In the genomic region with DNA sequence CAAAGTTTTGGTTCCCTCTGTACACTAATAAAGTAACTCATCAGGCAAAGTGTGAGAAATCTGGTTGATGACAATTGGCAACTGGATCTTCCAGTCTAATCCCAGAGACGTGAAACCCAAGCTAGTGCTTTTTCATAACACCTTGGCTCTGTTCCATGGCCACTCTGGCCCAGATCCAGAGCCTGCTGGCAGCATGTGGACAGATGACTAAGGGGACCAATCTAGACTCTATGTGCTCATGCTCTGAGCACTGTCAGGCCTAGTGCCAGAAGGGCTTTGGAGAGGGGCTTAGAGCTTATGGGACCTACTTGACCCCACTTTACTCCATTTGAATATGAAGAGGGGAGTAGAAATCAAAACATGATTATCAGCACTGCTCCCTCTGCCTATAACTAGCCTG, we compare ENCODE assay signal across 9 mouse cellular contexts. TPM values are rescaled to one million over a fixed set of nuclear protein-coding genes. Genes with fewer than 3 reads are reported as not detected.
A peak's percentile ranks its signal among the peaks of the same experiment; 100 is the strongest.
DNase-seq lines count a peak whose midpoint lies in the region; TF ChIP-seq lines count a peak whose summit lies in the region.
"Had no signal": no experiment of that assay in that cellular context is flagged by ENCODE, and none has a peak within 500 bp of the region (broad histone marks: within the 10 kb centered on the region; RNA-seq: fewer than 3 reads in every experiment).

No protein-coding gene starts in this region.

- no peak overlapping the region for H3K27ac ChIP-seq in heart, embryonic 10.5 days
- H3K27ac ChIP-seq in kidney, adult 2 months (ENCODE audit: insufficient read depth, low read depth, low read length), result no peak overlapping the region

- WGBS in heart, embryonic 10.5 days, result 24% methylated on average over 1 of the region's 1 CpGs
- 9% methylated on average over 1 of the region's 1 CpGs for WGBS in kidney, adult 2 months

- H3K4me1 ChIP-seq in heart, embryonic 10.5 days, result peaks cover 14% of the 10 kb centered on the region
- H3K4me1 ChIP-seq in kidney, adult 2 months (ENCODE audit: control insufficient read depth, insufficient read depth, low read length), result no peaks in the 10 kb centered on the region

- peak; percentile 99 for DNase-seq in heart, adult 11 months
- DNase-seq in heart, embryonic 10.5 days (ENCODE audit: low spot score), result no peak
- DNase-seq in cerebellum, adult 18-20 months, result peak; percentile 90 to 94
- peak; percentile 95 to 96 for DNase-seq in gastrocnemius, adult 8-10 months (ENCODE audit: low spot score in 2 of 2)
- peak; percentile 93 for DNase-seq in kidney, adult 2 months
- DNase-seq in left cerebral cortex, postnatal 36 days (ENCODE audit: low spot score in 2 of 2), result peak; percentile 62 to 81
- peak; percentile 80 for DNase-seq in ovary, postnatal 10 days (ENCODE audit: low spot score)
- DNase-seq in urinary bladder, postnatal 14 days (ENCODE audit: low spot score), result peak; percentile 90

- intact Hi-C loops in left cerebral cortex, postnatal 36 days (cut with DNase I), result no loop called here

- H3K27me3 ChIP-seq in heart, embryonic 10.5 days (ENCODE audit: insufficient read depth, poor library complexity, severe bottlenecking), result no peaks in the 10 kb centered on the region
- H3K27me3 ChIP-seq in kidney, adult 2 months (replicated peaks; ENCODE audit: control insufficient read depth, insufficient read depth, low read length), result no peaks in the 10 kb centered on the region
- H3K27me3 ChIP-seq: CH12.LX had no signal

- H3K36me3 ChIP-seq in heart, embryonic 10.5 days, result peaks cover 21% of the 10 kb centered on the region
- H3K36me3 ChIP-seq in kidney, adult 2 months (ENCODE audit: control insufficient read depth, insufficient read depth, low read length), result peaks cover 4% of the 10 kb centered on the region

- H3K4me3 ChIP-seq in heart, embryonic 10.5 days, result no peak overlapping the region
- H3K4me3 ChIP-seq in kidney, adult 2 months (ENCODE audit: insufficient read depth, low read depth, low read length), result no peak overlapping the region

- H3K9me3 ChIP-seq in heart, embryonic 10.5 days, result no peaks in the 10 kb centered on the region

- no peak for TF ChIP-seq CTCF in kidney, adult 2 months (conservative IDR thresholded peaks at IDR 0.05; ENCODE audit: insufficient read depth, insufficient read length, low read depth, low read length)

- TF ChIP-seq POLR2A in kidney, adult 2 months (IDR thresholded peaks at IDR 0.05; ENCODE audit: low read depth, low read length), result no peak

RNA-seq across cellular contexts. Expression of a gene that starts 36.1 kb away (rescaled TPM):
- 82.8 and 93.8 TPM in 2 replicates for polyA plus RNA-seq in heart, embryonic 10.5 days (2016; fragmentation: Nextera tagmentation; extraction: Ambion mirVana)
- 10 to 100 TPM; 43.7 to 52.2 (median 47.1) TPM for total RNA-seq in gastrocnemius, adult 8-10 months (2022)
- polyA plus RNA-seq in kidney, adult 2 months (2012; rRNA removed), result 21.7 and 24.4 TPM in 2 replicates
- 10 to 100 TPM; 33.1 to 38.1 TPM for total RNA-seq in left cerebral cortex, postnatal 36 days (2021)

RNA-seq across cellular contexts. Expression of a gene that starts 57.7 kb away (rescaled TPM):
- 23.5 and 24.9 TPM in 2 replicates for polyA plus RNA-seq in heart, embryonic 10.5 days (2016; fragmentation: Nextera tagmentation; extraction: Ambion mirVana)
- total RNA-seq in gastrocnemius, adult 8-10 months (2022), result 10 to 100 TPM; 10.0 to 11.7 (median 10.7) TPM
- polyA plus RNA-seq in kidney, adult 2 months (2012; rRNA removed), result 2.8 and 3.4 TPM in 2 replicates
- 10 to 100 TPM; 11.3 to 14.8 TPM for total RNA-seq in left cerebral cortex, postnatal 36 days (2021)
